Mouse (Mus musculus) brain, embryonic 14.5 days (tissue): ENCODE measurements around the gene Pdgfd.
"Not testable (repeated sequence)": the region's sequence is repeated elsewhere in the genome, so short reads cannot be mapped to it uniquely, and the experiment has no call there.

Experiments used
- CTCF ChIP-seq: fragments of 200-500 bp; IDR thresholded peaks from 2 replicates; pipeline ENCODE4 v1.5.1; 2012; ENCODE audit warnings: inconsistent platforms, mild to moderate bottlenecking, moderate library complexity, borderline replicate concordance; ENCODE audit not compliant: insufficient read depth, insufficient read length; ENCODE audit errors: extremely low read depth
- POLR2A ChIP-seq: fragments of 200-500 bp; IDR thresholded peaks from 2 replicates; pipeline ENCODE4 v1.6.1; 2012; ENCODE audit warnings: mild to moderate bottlenecking, inconsistent platforms, borderline replicate concordance; ENCODE audit not compliant: poor library complexity, insufficient read depth, insufficient read length, severe bottlenecking; ENCODE audit errors: extremely low read depth

- TF ChIP-seq CTCF, POLR2A: not testable (repeated sequence)
Measured at GRCm38 (mm10) chr9:6235982-6236381, 67.6 kb downstream of the Pdgfd start.
